Mouse (Mus musculus) CH12.LX (cell line): ENCODE data around the gene Ddah1. TPM values are rescaled to one million over a fixed set of nuclear protein-coding genes. Genes with fewer than 3 reads are reported as not detected.

ENCODE experiments used
- DNase-seq: peaks from one replicate; pipeline ENCODE4 v3.0.0-alpha.2; 2013; ENCODE audit errors: extremely low read depth
- H3K27ac ChIP-seq: 2 replicates; pipeline ENCODE4 v1.5.1; 2012; ENCODE audit warnings: low read depth, mild to moderate bottlenecking, control low read depth, moderate library complexity; ENCODE audit not compliant: insufficient read depth
- H3K27me3 ChIP-seq: replicated peaks from 2 replicates; pipeline ENCODE3; 2012; ENCODE audit warnings: inconsistent platforms
- H3K36me3 ChIP-seq, 2 experiments: replicated peaks in 1 of 2; 2 replicates each; pipeline versions ENCODE3 to v1.6.1; 2012; ENCODE audit warnings: inconsistent platforms in 1 of 2, low read length in 1 of 2, mild to moderate bottlenecking in 1 of 2, mixed read lengths in 1 of 2, moderate library complexity in 1 of 2; ENCODE audit not compliant: control insufficient read depth in 1 of 2, insufficient read depth in 1 of 2
- H3K4me1 ChIP-seq, 2 experiments: 2 replicates each; pipeline ENCODE4 v1.6.1; 2012; ENCODE audit warnings: inconsistent platforms in 1 of 2, moderate library complexity in 1 of 2; ENCODE audit not compliant: insufficient read depth in 2 of 2, control insufficient read depth in 1 of 2
- H3K4me2 ChIP-seq: 2 replicates; pipeline ENCODE4 v1.6.1; 2012; ENCODE audit warnings: low read depth, mild to moderate bottlenecking, control low read depth; ENCODE audit not compliant: poor library complexity, insufficient read depth, severe bottlenecking
- H3K4me3 ChIP-seq, 3 experiments: fragments of 150-350 bp in 1 of 3; sonication (generic) in 1 of 3; replicated peaks in 1 of 3; 2 replicates each; pipeline versions ENCODE3 to v1.5.1; 2011 to 2012; ENCODE audit warnings: low read depth in 2 of 3, low read length in 2 of 3, mild to moderate bottlenecking in 2 of 3, moderate library complexity in 2 of 3, control low read depth in 1 of 3, improper control_type of control experiment in 1 of 3, inconsistent platforms in 1 of 3, mixed read lengths in 1 of 3; ENCODE audit not compliant: poor library complexity in 1 of 3
- H3K79me2 ChIP-seq: replicated peaks from 2 replicates; pipeline ENCODE4 v1.6.1; 2012; ENCODE audit warnings: mild to moderate bottlenecking, moderate library complexity; ENCODE audit not compliant: control insufficient read depth, poor library complexity, insufficient read depth, severe bottlenecking; ENCODE audit errors: extremely low read depth
- H3K9ac ChIP-seq: 2 replicates; pipeline ENCODE4 v1.6.1; 2012; ENCODE audit warnings: low read depth, mild to moderate bottlenecking, control low read depth, moderate library complexity; ENCODE audit not compliant: insufficient read depth
- H3K9me3 ChIP-seq: replicated peaks from 2 replicates; pipeline ENCODE3; 2012; ENCODE audit warnings: low read length, inconsistent platforms, mixed read lengths
- BHLHE40 ChIP-seq: IDR thresholded peaks from 2 replicates; pipeline ENCODE4 v1.6.1; 2011; ENCODE audit warnings: mild to moderate bottlenecking, low read depth, low read length, improper control_type of control experiment
- CTCF ChIP-seq, 2 experiments: IDR thresholded peaks in 1 of 2; conservative IDR thresholded peaks in 1 of 2; 2 replicates each; pipeline ENCODE4 v1.5.1; 2011 to 2012; ENCODE audit warnings: low read depth in 2 of 2, low read length in 2 of 2, improper control_type of control experiment in 1 of 2, inconsistent platforms in 1 of 2, mild to moderate bottlenecking in 1 of 2, moderate library complexity in 1 of 2
- E2F4 ChIP-seq: IDR thresholded peaks from 2 replicates; pipeline ENCODE4 v1.6.1; 2011; ENCODE audit warnings: low read depth, low read length, improper control_type of control experiment; ENCODE audit not compliant: insufficient replicate concordance
- ETS1 ChIP-seq: conservative IDR thresholded peaks from 2 replicates; pipeline ENCODE4 v1.6.1; 2012; ENCODE audit warnings: low read depth, mild to moderate bottlenecking, inconsistent platforms, low read length, improper control_type of control experiment, moderate library complexity
- GABPA ChIP-seq: IDR thresholded peaks from 2 replicates; pipeline ENCODE4 v1.6.1; 2012; ENCODE audit warnings: low read depth, low read length, improper control_type of control experiment, inconsistent platforms; ENCODE audit not compliant: insufficient replicate concordance
- HCFC1 ChIP-seq: IDR thresholded peaks from 2 replicates; pipeline ENCODE4 v1.6.1; 2012; ENCODE audit warnings: low read depth, mild to moderate bottlenecking, inconsistent platforms, low read length, improper control_type of control experiment
- IRF4 ChIP-seq: IDR thresholded peaks from 2 replicates; pipeline ENCODE4 v1.6.1; 2014; ENCODE audit warnings: low read depth, mild to moderate bottlenecking, inconsistent platforms, low read length, improper control_type of control experiment
- JUN ChIP-seq: IDR thresholded peaks from 2 replicates; pipeline ENCODE4 v1.6.1; 2011; ENCODE audit warnings: low read depth, mild to moderate bottlenecking, low read length, improper control_type of control experiment, moderate library complexity; ENCODE audit not compliant: insufficient read depth
- JUND ChIP-seq: conservative IDR thresholded peaks from 2 replicates; pipeline ENCODE4 v1.6.1; 2011; ENCODE audit warnings: low read depth, low read length, improper control_type of control experiment
- MAFK ChIP-seq: IDR thresholded peaks from 2 replicates; pipeline ENCODE4 v1.6.1; 2011; ENCODE audit warnings: low read length, improper control_type of control experiment; ENCODE audit not compliant: insufficient replicate concordance
- MAX ChIP-seq: IDR thresholded peaks from 2 replicates; pipeline ENCODE4 v1.6.1; 2011; ENCODE audit warnings: low read length, improper control_type of control experiment
- MYC ChIP-seq: IDR thresholded peaks from 2 replicates; pipeline ENCODE4 v1.6.1; 2011; ENCODE audit warnings: low read depth, mild to moderate bottlenecking, improper control_type of control experiment, low read length
- NRF1 ChIP-seq: IDR thresholded peaks from 2 replicates; pipeline ENCODE4 v1.6.1; 2014; ENCODE audit warnings: low read depth, mild to moderate bottlenecking, inconsistent platforms, low read length, improper control_type of control experiment, moderate library complexity
- POLR2AphosphoS2 ChIP-seq: IDR thresholded peaks from 2 replicates; pipeline ENCODE4 v1.6.1; 2011; ENCODE audit warnings: low read depth, low read length, improper control_type of control experiment
- RAD21 ChIP-seq: IDR thresholded peaks from 2 replicates; pipeline ENCODE4 v1.6.1; 2011; ENCODE audit warnings: low read depth, mild to moderate bottlenecking, low read length, improper control_type of control experiment, moderate library complexity
- RCOR1 ChIP-seq: conservative IDR thresholded peaks from 2 replicates; pipeline ENCODE4 v1.6.1; 2012; ENCODE audit warnings: low read depth, mild to moderate bottlenecking, inconsistent platforms, low read length, improper control_type of control experiment
- SIN3A ChIP-seq: IDR thresholded peaks from 2 replicates; pipeline ENCODE4 v1.6.1; 2012; ENCODE audit warnings: low read length, improper control_type of control experiment, inconsistent platforms
- SMC3 ChIP-seq: IDR thresholded peaks from 2 replicates; pipeline ENCODE4 v1.6.1; 2011; ENCODE audit warnings: low read depth, low read length, improper control_type of control experiment
- TCF12 ChIP-seq: IDR thresholded peaks from 2 replicates; pipeline ENCODE4 v1.6.1; 2014; ENCODE audit warnings: low read depth, mild to moderate bottlenecking, inconsistent platforms, low read length, improper control_type of control experiment
- USF1 ChIP-seq: IDR thresholded peaks from 2 replicates; pipeline ENCODE4 v1.6.1; 2014; ENCODE audit warnings: low read depth, mild to moderate bottlenecking, inconsistent platforms, low read length, improper control_type of control experiment
- USF2 ChIP-seq: conservative IDR thresholded peaks from 2 replicates; pipeline ENCODE4 v1.6.1; 2011; ENCODE audit warnings: low read depth, low read length, improper control_type of control experiment
- ZKSCAN1 ChIP-seq: IDR thresholded peaks from 2 replicates; pipeline ENCODE4 v1.6.1; 2012; ENCODE audit warnings: low read depth, inconsistent platforms, low read length, improper control_type of control experiment, borderline replicate concordance
- ZMIZ1 ChIP-seq: IDR thresholded peaks from 2 replicates; pipeline ENCODE4 v1.6.1; 2012; ENCODE audit warnings: low read depth, mild to moderate bottlenecking, inconsistent platforms, low read length, improper control_type of control experiment
- dilution Hi-C: fragments of 300-500 bp; cut with MboI; formaldehyde crosslinking; loops from 2 replicates; pipeline ENCODE4 v1.14.3; 2020; ENCODE audit warnings: low sequenced_read_pairs; ENCODE audit not compliant: extremely low pct_unique_long_range_greater_than_20kb, extremely low pct_ligation_motif_present
- in situ Hi-C: fragments of 300-500 bp; cut with MboI; formaldehyde crosslinking; loops from 3 replicates; pipeline ENCODE4 v1.14.3; 2019; ENCODE audit warnings: low sequenced_read_pairs, low pct_ligation_motif_present, low pct_unique_long_range_greater_than_20kb, mixed read lengths
- polyA plus RNA-seq: library from polyadenylated mRNA; unstranded; fragments of >175 nt; gene quantifications from 2 replicates; pipeline ENCODE4 v1.2.1, GENCODE M21; 2012; ENCODE audit warnings: low read depth; ENCODE audit not compliant: insufficient read length
- total RNA-seq, 2 experiments: library from RNA; depleted of rRNA; stranded (reverse); fragments of 300-350 nt in 1 of 2; fragments of >200 nt in 1 of 2; gene quantifications; 2 replicates each; pipeline ENCODE4 v1.2.3; 2012 to 2014

Ddah1 gene
- total and polyA plus RNA-seq, 3 experiments = not detected

DNA sequence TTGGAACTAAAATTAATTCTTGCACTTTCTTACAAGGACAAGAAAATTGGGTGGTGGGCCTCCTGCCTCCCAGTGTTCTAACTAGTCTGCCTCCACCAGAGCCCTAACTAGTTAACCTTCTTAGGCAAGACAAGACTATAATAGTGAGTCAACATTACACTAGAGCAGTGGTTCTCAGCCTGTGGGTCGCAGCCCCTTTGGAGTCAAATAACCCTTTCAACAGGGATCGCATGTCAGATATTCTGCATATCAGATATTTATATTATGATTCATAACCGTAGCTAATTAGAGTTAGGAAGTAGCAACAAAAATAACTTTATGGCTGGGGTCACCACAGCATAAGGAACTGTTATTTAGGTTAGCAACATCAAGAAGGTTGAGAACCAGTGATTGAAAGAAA, 86.4 kb downstream of the Ddah1 start:
- no peak overlapping the region for H3K9ac ChIP-seq
- H3K36me3 ChIP-seq = no peaks in the 10 kb centered on the region
- H3K79me2 ChIP-seq = no peaks in the 10 kb centered on the region
- in situ Hi-C loops (no loop called here), dilution Hi-C loops (no loop called here)
- no peak for DNase-seq
- no peak overlapping the region for H3K27ac ChIP-seq
- no peaks in the 10 kb centered on the region for H3K4me1 ChIP-seq
- H3K9me3 ChIP-seq = no peaks in the 10 kb centered on the region
- no peaks in the 10 kb centered on the region for H3K27me3 ChIP-seq
- TF ChIP-seq CTCF (conservative IDR thresholded peaks at IDR 0.05 in 1 of 2, IDR thresholded peaks at IDR 0.05 in 1 of 2; ENCODE audit: low read depth in 2 of 2, low read length in 2 of 2) (no peak), MAFK (no peak), IRF4 (no peak), SIN3A (no peak), RAD21 (no peak), USF1 (no peak), GABPA (no peak), JUN (no peak), MAX (no peak)
- TF ChIP-seq, all 38 proteins: peak for 0
- no peak overlapping the region for H3K4me2 ChIP-seq
- H3K4me3 ChIP-seq = no peak overlapping the region

- Histone ChIP-seq H3K9me3 (no peaks in the 10 kb centered on the region), H3K27me3 (no peaks in the 10 kb centered on the region), H3K9ac (no peak overlapping the region), H3K4me2 (no peak overlapping the region), H3K27ac (no peak overlapping the region), H3K79me2 (no peaks in the 10 kb centered on the region), H3K36me3 (no peaks in the 10 kb centered on the region), H3K4me3 (no peak overlapping the region), H3K4me1 (no peaks in the 10 kb centered on the region)
- in situ Hi-C loops = no loop called here
- dilution Hi-C loops = no loop called here
- no peak for DNase-seq
- TF ChIP-seq ZMIZ1 = no peak
- no peak for TF ChIP-seq IRF4
- no peak for TF ChIP-seq USF2
- no peak for TF ChIP-seq MAFK
- TF ChIP-seq CTCF (conservative IDR thresholded peaks at IDR 0.05 in 1 of 2, IDR thresholded peaks at IDR 0.05 in 1 of 2; ENCODE audit: low read depth in 2 of 2, low read length in 2 of 2) = no peak
- no peak for TF ChIP-seq JUN
- no peak for TF ChIP-seq HCFC1
- TF ChIP-seq BHLHE40 = no peak
- no peak for TF ChIP-seq E2F4
- TF ChIP-seq NRF1 = no peak
- no peak for TF ChIP-seq RCOR1
- TF ChIP-seq ZKSCAN1 = no peak
- no peak for TF ChIP-seq MAX
- TF ChIP-seq ETS1 = no peak
- TF ChIP-seq TCF12 = no peak
- no peak for TF ChIP-seq SMC3
- no peak for TF ChIP-seq POLR2AphosphoS2
- no peak for TF ChIP-seq RAD21
- no peak for TF ChIP-seq JUND
- TF ChIP-seq MYC = no peak
Measured at GRCm38 (mm10) chr3:145846255-145846654, 87.8 kb downstream of the Ddah1 start.
